Mouse (Mus musculus): Measurements from ENCODE around the gene Dchs1. TPM values are rescaled to one million over a fixed set of nuclear protein-coding genes. Genes with fewer than 3 reads are reported as not detected.

Dchs1 gene
- 0.03 TPM for total RNA-seq (2023)

GRCm38 (mm10) chr7:105787285-105788140 lies at the start of gene Dchs1:
Gene Dchs1, minus strand, starts transcription at chr7:105787654.

GRCm38 (mm10) chr7:105810877-105811489 lies 23.5 kb upstream of the Dchs1 start, which contains the start of gene Mrpl17:
Gene Mrpl17, minus strand, starts transcription at chr7:105811099.

GRCm38 (mm10) chr7:105751491-105752433 lies 35.7 kb downstream of the Dchs1 start, which contains the start of gene Tpp1:
Gene Tpp1, minus strand, starts transcription at chr7:105752235.

GRCm38 (mm10) chr7:105743926-105744590 lies 43.4 kb downstream of the Dchs1 start, which contains the start of gene Taf10:
Gene Taf10, minus strand, starts transcription at chr7:105744361.

GRCm38 (mm10) chr7:105736911-105737521 lies 50.4 kb downstream of the Dchs1 start, which contains the start of gene Rrp8:
Gene Rrp8, minus strand, starts transcription at chr7:105737385.

GRCm38 (mm10) chr7:105736264-105736901 lies 51.1 kb downstream of the Dchs1 start, which contains the start of gene Ilk:
Gene Ilk, plus strand, starts transcription at chr7:105736592.

Other genes starting within 250 kb of the Dchs1 start
- gene Smpd1, start 233.3 kb downstream of the Dchs1 start, total RNA-seq (2023): 21.5 TPM
- gene Apbb1, start 206.0 kb downstream of the Dchs1 start, total RNA-seq (2023): 2.6 TPM
- gene Hpx, start 187.5 kb downstream of the Dchs1 start, total RNA-seq (2023): not detected
- 17.5 TPM for gene Trim3, start 154.1 kb downstream of the Dchs1 start, total RNA-seq (2023)
- 68.0 TPM for gene Timm10b, start 147.6 kb downstream of the Dchs1 start, total RNA-seq (2023)
- gene Arfip2, start 147.2 kb downstream of the Dchs1 start, total RNA-seq (2023): 31.9 TPM
- 8.8 TPM for gene Gm45799, start 147.1 kb downstream of the Dchs1 start, total RNA-seq (2023)
- gene Dnhd1, start 136.8 kb downstream of the Dchs1 start, total RNA-seq (2023): 4.7 TPM
- 93.6 TPM for gene Ilk, start 51.1 kb downstream of the Dchs1 start, total RNA-seq (2023)
- 20.0 TPM for gene Rrp8, start 50.3 kb downstream of the Dchs1 start, total RNA-seq (2023)
- 190 TPM for gene Taf10, start 43.3 kb downstream of the Dchs1 start, total RNA-seq (2023)
- gene Tpp1, start 35.4 kb downstream of the Dchs1 start, total RNA-seq (2023): 50.2 TPM
- 59.0 TPM for gene Mrpl17, start 23.4 kb upstream of the Dchs1 start, total RNA-seq (2023)
- gene Gm4070, start 166.3 kb upstream of the Dchs1 start, total RNA-seq (2023): 110 TPM